Mouse (Mus musculus): ENCODE measurements around the gene Mrps26. TPM values are rescaled to one million over a fixed set of nuclear protein-coding genes. Genes with fewer than 3 reads are reported as not detected.
A peak's percentile ranks its signal among the peaks of the same experiment; 100 is the strongest.
"Not testable (repeated sequence)": the region's sequence is repeated elsewhere in the genome, so short reads cannot be mapped to it uniquely, and the experiment has no call there.

Mrps26 gene
- total RNA-seq (2014; rRNA removed) = 67.7 and 75.4 TPM in 2 replicates
- polyA plus RNA-seq (2015; fragmentation: Nextera tagmentation; extraction: Ambion mirVana) = 115 and 120 TPM in 2 replicates

DNA sequence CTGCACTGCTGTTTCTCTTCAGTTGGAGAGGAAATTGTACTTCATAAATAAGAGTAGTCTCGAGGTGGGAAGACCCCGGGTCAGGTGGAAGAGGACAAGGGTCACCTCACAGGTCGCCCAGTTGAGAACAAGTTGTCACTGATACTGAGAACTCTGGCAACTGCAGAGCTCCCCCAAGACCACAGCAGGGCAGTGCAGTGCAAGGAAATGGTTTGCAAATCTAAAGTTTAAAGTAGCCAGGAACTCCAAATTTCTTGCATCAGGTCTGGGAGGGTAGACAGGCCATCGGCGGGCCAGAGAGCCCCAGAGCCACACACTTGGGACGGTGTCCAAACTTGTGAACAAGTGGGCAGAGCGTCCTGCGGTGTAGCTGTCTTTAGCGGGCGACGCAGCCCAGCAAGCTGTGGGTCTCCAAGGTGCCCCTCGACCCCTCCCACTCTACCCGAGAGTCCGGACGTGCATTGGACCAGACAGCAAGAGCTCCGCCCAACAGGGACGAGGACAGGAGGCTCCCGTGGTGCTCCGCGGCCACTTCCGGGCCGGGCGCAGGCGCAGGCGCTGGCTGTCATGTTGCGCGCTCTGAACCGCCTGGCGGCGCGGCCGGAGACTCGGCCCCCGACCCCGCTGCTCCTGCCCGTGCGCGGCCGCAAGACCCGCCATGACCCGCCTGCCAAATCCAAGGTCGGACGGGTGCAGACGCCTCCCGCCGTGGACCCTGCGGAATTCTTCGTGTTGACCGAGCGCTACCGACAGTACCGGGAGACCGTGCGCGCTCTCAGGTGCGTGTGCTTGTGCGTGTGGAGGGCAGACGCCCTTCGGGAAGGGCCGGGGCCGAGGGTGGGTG lies at the start of gene Mrps26:
Mrps26 (plus strand) TSS at position 531 of the 844 bp plus-strand sequence.
- Histone ChIP-seq H3K4me1 (ENCODE audit: insufficient read depth, low read length) (peaks cover 5% of the 10 kb centered on the region), H3K4me2 (ENCODE audit: low read depth, low read length) (peak within 1 kb of the TSS; percentile 78), H3K36me3 (ENCODE audit: insufficient read depth, low read length) (peaks cover 17% of the 10 kb centered on the region; the same call in 1 of the 2 replicates), H3K4me3 (ENCODE audit: low read length) (peak within 1 kb of the TSS; percentile 86), H3K27me3 (ENCODE audit: insufficient read depth, low read length) (no peaks in the 10 kb centered on the region), H3K27ac (peak within 1 kb of the TSS; percentile 73), H3K9me3 (ENCODE audit: low read length) (no peaks in the 10 kb centered on the region), H3K9ac (replicated peaks; ENCODE audit: low read length) (peak within 1 kb of the TSS; percentile 82)
- peak; percentile 97 for DNase-seq (ENCODE audit: low spot score)
- WGBS = under 1% methylated on average over 61 of the region's 61 CpGs
- TF ChIP-seq CTCF (IDR thresholded peaks at IDR 0.05; ENCODE audit: low read depth) = peak; percentile 56
- ATAC-seq = peak; percentile 99

DNA sequence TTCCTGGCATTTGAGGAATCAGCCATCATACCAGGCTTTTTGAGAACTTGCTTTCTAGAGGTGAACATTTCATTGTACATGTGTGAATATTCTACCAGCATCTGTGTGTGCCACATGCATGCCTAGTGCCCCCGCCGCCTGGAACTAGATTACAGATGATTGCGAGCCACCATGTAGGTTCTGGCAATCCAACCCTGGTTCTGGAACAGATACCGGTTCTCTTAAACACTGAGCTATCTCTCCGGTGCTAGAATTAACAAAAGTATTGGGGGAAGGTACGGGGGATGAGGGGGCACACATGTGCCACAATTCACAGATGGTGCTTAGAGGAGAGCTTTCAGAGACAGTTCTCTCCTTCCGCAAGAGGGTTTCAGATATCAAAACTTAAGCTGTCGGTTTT lies 49.6 kb upstream of the Mrps26 start:
- Histone ChIP-seq H3K9ac (replicated peaks; ENCODE audit: low read length) (no peak overlapping the region), H3K27me3 (ENCODE audit: insufficient read depth, low read length) (no peaks in the 10 kb centered on the region), H3K27ac (no peak overlapping the region), H3K9me3 (ENCODE audit: low read length) (no peaks in the 10 kb centered on the region), H3K36me3 (ENCODE audit: insufficient read depth, low read length) (peaks cover 16% of the 10 kb centered on the region), H3K4me1 (ENCODE audit: insufficient read depth, low read length) (no peaks in the 10 kb centered on the region), H3K4me3 (ENCODE audit: low read length) (no peak overlapping the region), H3K4me2 (ENCODE audit: low read depth, low read length) (no peak overlapping the region)
- no peak for TF ChIP-seq CTCF (IDR thresholded peaks at IDR 0.05; ENCODE audit: low read depth)
- DNase-seq (ENCODE audit: low spot score) (no peak), ATAC-seq (no peak)
- 97% methylated on average over 8 of the region's 8 CpGs for WGBS

DNA sequence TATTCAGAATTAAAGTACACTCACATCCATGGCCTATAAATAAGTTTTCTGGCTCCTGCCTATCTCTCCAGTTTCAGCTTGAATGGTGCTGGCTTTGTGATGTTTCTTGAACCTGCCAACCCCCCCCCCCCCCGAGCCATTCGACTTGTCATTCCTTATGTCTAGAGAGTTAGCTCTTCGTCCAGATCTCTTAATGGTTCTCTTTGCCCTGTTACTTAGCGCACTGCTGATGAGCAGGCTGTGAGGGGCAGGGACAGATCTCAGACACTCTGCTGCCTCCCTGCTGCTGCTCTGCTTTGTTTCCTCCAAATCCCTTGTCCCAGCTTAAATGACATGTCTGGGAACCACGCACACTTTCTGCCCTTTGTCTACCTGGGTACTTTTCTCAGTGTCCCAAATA lies 47.8 kb upstream of the Mrps26 start:
- Histone ChIP-seq H3K9ac (replicated peaks; ENCODE audit: low read length) (no peak overlapping the region), H3K4me2 (ENCODE audit: low read depth, low read length) (no peak overlapping the region), H3K27me3 (ENCODE audit: insufficient read depth, low read length) (no peaks in the 10 kb centered on the region), H3K4me3 (ENCODE audit: low read length) (no peak overlapping the region), H3K27ac (peak overlapping the region; percentile 26; the same call in 1 of the 2 replicates), H3K4me1 (ENCODE audit: insufficient read depth, low read length) (no peaks in the 10 kb centered on the region), H3K9me3 (ENCODE audit: low read length) (no peaks in the 10 kb centered on the region), H3K36me3 (ENCODE audit: insufficient read depth, low read length) (peaks cover 27% of the 10 kb centered on the region)
- DNase-seq (ENCODE audit: low spot score) = peak; percentile 8
- TF ChIP-seq CTCF (IDR thresholded peaks at IDR 0.05; ENCODE audit: low read depth) = 0 out of 2 replicates have a peak, but pooled peaks have one; percentile 2
- 25% methylated on average over 5 of the region's 5 CpGs for WGBS
- ATAC-seq = peak; percentile 56; the same call in 1 of the 2 replicates

DNA sequence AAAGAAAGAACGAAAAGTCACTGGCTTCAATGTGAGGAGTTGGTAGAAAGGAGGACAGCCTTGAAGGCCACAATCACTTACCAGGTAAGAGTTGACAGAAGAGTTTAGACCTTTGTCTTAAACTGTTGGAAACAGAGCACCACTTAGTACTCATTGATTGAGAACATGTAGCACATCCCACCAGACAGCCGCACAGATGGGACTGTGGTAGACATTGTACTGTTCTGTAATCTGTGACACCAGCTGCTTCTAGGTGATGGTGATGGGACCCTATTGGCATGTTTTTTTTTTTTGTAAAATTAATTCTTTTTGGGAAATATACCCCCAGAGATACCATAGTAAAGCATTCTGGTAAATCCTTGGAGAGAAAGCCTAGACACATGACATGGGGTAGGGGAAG lies 41.6 kb upstream of the Mrps26 start:
- Histone ChIP-seq H3K4me2 (ENCODE audit: low read depth, low read length) (no peak overlapping the region), H3K36me3 (ENCODE audit: insufficient read depth, low read length) (peaks cover 68% of the 10 kb centered on the region), H3K27ac (no peak overlapping the region), H3K4me3 (ENCODE audit: low read length) (no peak overlapping the region), H3K4me1 (ENCODE audit: insufficient read depth, low read length) (no peaks in the 10 kb centered on the region), H3K9ac (replicated peaks; ENCODE audit: low read length) (no peak overlapping the region), H3K9me3 (ENCODE audit: low read length) (no peaks in the 10 kb centered on the region), H3K27me3 (ENCODE audit: insufficient read depth, low read length) (no peaks in the 10 kb centered on the region)
- no peak for TF ChIP-seq CTCF (IDR thresholded peaks at IDR 0.05; ENCODE audit: low read depth)
- 93% methylated on average over 2 of the region's 2 CpGs for WGBS
- no peak for ATAC-seq
- DNase-seq (ENCODE audit: low spot score) = no peak

DNA sequence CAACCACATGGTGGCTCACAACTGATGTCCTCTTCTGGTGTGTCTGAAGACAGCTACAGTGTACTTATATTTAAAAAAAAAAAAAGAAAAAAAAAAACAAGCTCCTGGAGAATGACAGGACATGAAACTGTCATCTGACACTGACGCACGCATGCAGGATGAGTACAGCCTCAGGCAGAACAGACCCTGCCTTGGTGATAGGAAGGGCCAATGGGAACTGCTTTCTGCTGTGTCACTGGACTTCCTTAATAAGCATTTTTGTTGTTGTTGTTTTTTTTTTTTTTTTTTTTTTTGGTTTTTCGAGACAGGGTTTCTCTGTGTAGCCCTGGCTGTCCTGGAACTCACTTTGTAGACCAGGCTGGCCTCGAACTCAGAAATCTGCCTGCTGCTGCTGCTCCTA lies 38.1 kb upstream of the Mrps26 start:
- H3K36me3 ChIP-seq (ENCODE audit: insufficient read depth, low read length) = peaks cover 46% of the 10 kb centered on the region
- ATAC-seq = not testable (repeated sequence)

GRCm38 (mm10) chr2:130528457-130528856 lies 35.1 kb upstream of the Mrps26 start:
- H3K36me3 ChIP-seq (ENCODE audit: insufficient read depth, low read length) = peaks cover 34% of the 10 kb centered on the region
- peak; percentile 39 for DNase-seq (ENCODE audit: low spot score)
- WGBS = 76% methylated on average over 6 of the region's 6 CpGs

More for the DNA sequence above, 38.1 kb upstream of the Mrps26 start:
- H3K9me3 ChIP-seq (ENCODE audit: low read length); H3K9ac ChIP-seq (replicated peaks; ENCODE audit: low read length); H3K27me3 ChIP-seq (ENCODE audit: insufficient read depth, low read length); H3K4me2 ChIP-seq (ENCODE audit: low read depth, low read length); H3K4me3 ChIP-seq (ENCODE audit: low read length); H3K27ac ChIP-seq; H3K4me1 ChIP-seq (ENCODE audit: insufficient read depth, low read length); DNase-seq (ENCODE audit: low spot score): not testable (repeated sequence)
- 81% methylated on average over 3 of the region's 4 CpGs for WGBS

GRCm38 (mm10) chr2:130529290-130529689 lies 34.3 kb upstream of the Mrps26 start:
- Histone ChIP-seq H3K36me3 (ENCODE audit: insufficient read depth, low read length) (peaks cover 34% of the 10 kb centered on the region), H3K27me3 (ENCODE audit: insufficient read depth, low read length) (no peaks in the 10 kb centered on the region), H3K27ac (no peak overlapping the region), H3K9ac (replicated peaks; ENCODE audit: low read length) (no peak overlapping the region), H3K4me3 (ENCODE audit: low read length) (no peak overlapping the region), H3K4me1 (ENCODE audit: insufficient read depth, low read length) (no peaks in the 10 kb centered on the region), H3K4me2 (ENCODE audit: low read depth, low read length) (no peak overlapping the region), H3K9me3 (ENCODE audit: low read length) (no peaks in the 10 kb centered on the region)
- DNase-seq (ENCODE audit: low spot score) (no peak), ATAC-seq (no peak)
- 89% methylated on average over 2 of the region's 2 CpGs for WGBS
- no peak for TF ChIP-seq CTCF (IDR thresholded peaks at IDR 0.05; ENCODE audit: low read depth)

More at GRCm38 (mm10) chr2:130528457-130528856, 35.1 kb upstream of the Mrps26 start:
- H3K27me3 ChIP-seq (ENCODE audit: insufficient read depth, low read length) = no peaks in the 10 kb centered on the region
- no peak overlapping the region for H3K4me2 ChIP-seq (ENCODE audit: low read depth, low read length)
- no peak overlapping the region for H3K27ac ChIP-seq
- TF ChIP-seq CTCF (IDR thresholded peaks at IDR 0.05; ENCODE audit: low read depth) = peak; percentile 55
- no peak overlapping the region for H3K9ac ChIP-seq (replicated peaks; ENCODE audit: low read length)
- no peaks in the 10 kb centered on the region for H3K4me1 ChIP-seq (ENCODE audit: insufficient read depth, low read length)
- H3K4me3 ChIP-seq (ENCODE audit: low read length) = no peak overlapping the region
- H3K9me3 ChIP-seq (ENCODE audit: low read length) = no peaks in the 10 kb centered on the region
- no peak for ATAC-seq
